Mouse (Mus musculus) fat pad, adult 2 months (tissue): ENCODE measurements around the gene Phc3.

ENCODE experiments used
- DNase-seq: peaks from one replicate; pipeline ENCODE4 v3.0.0-alpha.2; 2011; ENCODE audit warnings: low read depth, low spot score; ENCODE audit errors: extremely low read depth

Gene Phc3

GRCm38 (mm10) chr3:30981616-30982380 lies 12.6 kb upstream of the Phc3 start:
- DNase-seq: no peak

- DNase-seq: no peak
These were observed 7.9 kb upstream of the Phc3 start for GRCm38 (mm10) chr3:30976991-30977603.

GRCm38 (mm10) chr3:30975102-30975754 lies 6.0 kb upstream of the Phc3 start:
- DNase-seq: no peak

GRCm38 (mm10) chr3:30968531-30969092 lies 603 bp downstream of the Phc3 start:
- DNase-seq: no peak

- DNase-seq: no peak
These were observed 3.6 kb downstream of the Phc3 start for GRCm38 (mm10) chr3:30965644-30966043.

- DNase-seq: no peak
These were observed 5.0 kb downstream of the Phc3 start for GRCm38 (mm10) chr3:30964216-30964615.

- no peak for DNase-seq
These were observed 6.1 kb downstream of the Phc3 start for GRCm38 (mm10) chr3:30963100-30963499.

- no peak for DNase-seq
These were observed 9.1 kb downstream of the Phc3 start for GRCm38 (mm10) chr3:30959868-30960831.

GRCm38 (mm10) chr3:30958709-30959108 lies 10.5 kb downstream of the Phc3 start:
- DNase-seq: no peak

GRCm38 (mm10) chr3:30956327-30956726 lies 12.9 kb downstream of the Phc3 start:
- no peak for DNase-seq

GRCm38 (mm10) chr3:30952273-30953070 lies 16.7 kb downstream of the Phc3 start:
- DNase-seq: no peak

GRCm38 (mm10) chr3:30951652-30952051 lies 17.6 kb downstream of the Phc3 start:
- DNase-seq: no peak

- DNase-seq: no peak
These were observed 34.8 kb downstream of the Phc3 start for GRCm38 (mm10) chr3:30934384-30934783.

GRCm38 (mm10) chr3:30929828-30930227 lies 39.4 kb downstream of the Phc3 start:
- no peak for DNase-seq

GRCm38 (mm10) chr3:30927664-30928063 lies 41.6 kb downstream of the Phc3 start:
- DNase-seq: no peak

GRCm38 (mm10) chr3:30917160-30917559 lies 52.1 kb downstream of the Phc3 start:
- no peak for DNase-seq

GRCm38 (mm10) chr3:30904658-30905057 lies 64.6 kb downstream of the Phc3 start:
- no peak for DNase-seq

- no peak for DNase-seq
These were observed 69.8 kb downstream of the Phc3 start for GRCm38 (mm10) chr3:30899407-30899806.

GRCm38 (mm10) chr3:30896721-30897120 lies 72.5 kb downstream of the Phc3 start:
- DNase-seq: no peak

GRCm38 (mm10) chr3:30889014-30889413 lies 80.2 kb downstream of the Phc3 start:
- DNase-seq: no peak
